Mouse (Mus musculus) midbrain, embryonic 11.5 days (tissue): Measurements from ENCODE around the gene BC004004. TPM values are rescaled to one million over a fixed set of nuclear protein-coding genes. Genes with fewer than 3 reads are reported as not detected.

ENCODE experiments used
- ATAC-seq: fragments of 200-750 bp; cut with Nextera tagmentation; 2 replicates; pipeline ENCODE4 v1.8.0; 2017; ENCODE audit warnings: moderate TSS enrichment, moderate library complexity; ENCODE audit not compliant: low FRiP score
- DNase-seq: peaks from one replicate; pipeline ENCODE4 v3.0.0; 2015; ENCODE audit warnings: low spot score; ENCODE audit errors: missing footprints
- H3K27ac ChIP-seq: fragments of 300-500 bp; sonication (generic); 2 replicates; pipeline ENCODE4 v1.5.1; 2014; ENCODE audit warnings: low read depth, low read length
- H3K27me3 ChIP-seq: fragments of 300-500 bp; sonication (generic); 2 replicates; pipeline ENCODE4 v1.6.1; 2014; ENCODE audit warnings: mild to moderate bottlenecking, low read length, moderate library complexity, mixed read lengths; ENCODE audit not compliant: control insufficient read depth, insufficient read depth
- H3K36me3 ChIP-seq: fragments of 300-500 bp; sonication (generic); 2 replicates; pipeline ENCODE4 v1.6.1; 2014; ENCODE audit warnings: mild to moderate bottlenecking, low read length, moderate library complexity, mixed read lengths; ENCODE audit not compliant: control insufficient read depth, insufficient read depth
- H3K4me1 ChIP-seq: fragments of 300-500 bp; sonication (generic); 2 replicates; pipeline ENCODE4 v1.6.1; 2014; ENCODE audit warnings: low read length; ENCODE audit not compliant: control insufficient read depth, insufficient read depth
- H3K4me2 ChIP-seq: fragments of 300-500 bp; sonication (generic); 2 replicates; pipeline ENCODE4 v1.6.1; 2014; ENCODE audit warnings: mild to moderate bottlenecking, moderate library complexity
- H3K4me3 ChIP-seq: fragments of 300-500 bp; sonication (generic); 2 replicates; pipeline ENCODE4 v1.5.1; 2014; ENCODE audit warnings: low read depth, low read length
- H3K9ac ChIP-seq: fragments of 300-500 bp; sonication (generic); 2 replicates; pipeline ENCODE4 v1.6.1; 2014; ENCODE audit warnings: low read length
- H3K9me3 ChIP-seq: fragments of 300-500 bp; sonication (generic); 2 replicates; pipeline ENCODE4 v1.6.1; 2016; ENCODE audit warnings: low read length; ENCODE audit not compliant: control insufficient read depth
- WGBS: fragments of 180-500 bp; shearing (Covaris S2); extraction: QIAGEN DNeasy Blood & Tissue Kit; methylation state at CpG from one replicate; pipeline ENCODE4 v1.1.7; 2014; 5-methylcytosine and 5-hydroxymethylcytosine counted together
- polyA plus RNA-seq: library from polyadenylated mRNA; unstranded; fragments of >200 nt; fragmentation: Nextera tagmentation; extraction: Ambion mirVana; gene quantifications from 2 replicates; pipeline ENCODE4 v1.2.1, GENCODE M21; 2014

The BC004004 gene
- polyA plus RNA-seq, 1 experiment from 2014 or later: 68.4 TPM

DNA sequence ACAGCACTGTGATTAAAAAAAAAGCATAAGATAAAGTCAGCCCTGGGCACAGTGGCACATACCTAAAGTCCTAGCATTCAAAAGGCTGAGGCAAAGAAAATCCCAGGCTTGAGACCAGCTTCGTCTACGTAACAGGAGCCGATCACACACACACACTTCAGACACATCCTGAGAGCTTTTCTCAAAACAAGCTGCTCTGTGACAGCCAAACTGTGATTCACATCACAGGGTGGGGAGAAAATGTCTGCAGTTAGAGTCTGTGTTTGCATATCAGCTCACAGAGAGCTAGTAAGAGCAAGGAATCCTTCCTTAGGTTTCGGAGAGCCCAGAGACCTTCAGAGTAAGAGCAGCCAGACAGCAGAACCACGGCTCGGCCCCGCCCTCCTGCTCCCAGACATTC lies 32.3 kb downstream of the BC004004 start:
- no peak overlapping the region for H3K9ac ChIP-seq
- H3K9me3 ChIP-seq: no peaks in the 10 kb centered on the region
- H3K27ac ChIP-seq: no peak overlapping the region
- no peaks in the 10 kb centered on the region for H3K4me1 ChIP-seq
- no peak overlapping the region for H3K4me2 ChIP-seq
- peaks cover 27% of the 10 kb centered on the region; the same call in 1 of the 2 replicates for H3K36me3 ChIP-seq
- DNase-seq (no peak), ATAC-seq (no peak)
- no peaks in the 10 kb centered on the region for H3K27me3 ChIP-seq
- no peak overlapping the region for H3K4me3 ChIP-seq
- WGBS: 94% methylated on average over 7 of the region's 7 CpGs

GRCm38 (mm10) chr17:29301421-29301820 lies 32.8 kb downstream of the BC004004 start:
- Histone ChIP-seq H3K9ac (no peak overlapping the region), H3K27ac (no peak overlapping the region), H3K9me3 (no peaks in the 10 kb centered on the region), H3K36me3 (peaks cover 27% of the 10 kb centered on the region; the same call in 1 of the 2 replicates), H3K4me1 (no peaks in the 10 kb centered on the region), H3K27me3 (no peaks in the 10 kb centered on the region), H3K4me3 (no peak overlapping the region), H3K4me2 (no peak overlapping the region)
- DNase-seq: no peak
- 97% methylated on average over 6 of the region's 6 CpGs for WGBS
- ATAC-seq: no peak

DNA sequence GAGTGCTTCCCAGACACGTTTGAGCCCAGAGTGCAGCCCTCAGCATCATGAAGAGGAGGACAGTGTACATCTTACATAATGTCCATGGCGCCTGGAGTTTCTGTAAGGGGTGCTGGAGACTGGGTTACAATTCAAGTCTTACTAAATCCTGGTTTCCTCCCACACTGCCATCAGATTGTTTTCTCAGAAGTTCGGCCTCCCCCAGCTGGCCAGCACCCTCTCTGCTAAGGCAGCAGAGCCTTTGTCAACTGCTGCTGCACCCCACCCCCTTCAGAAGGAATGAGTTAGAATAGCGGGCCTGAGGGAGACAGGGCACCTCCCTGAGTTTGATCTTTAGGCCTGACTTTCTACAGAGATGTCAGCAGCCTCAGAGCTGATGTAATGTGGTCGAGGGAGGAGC lies 33.6 kb downstream of the BC004004 start:
- Histone ChIP-seq H3K9me3 (no peaks in the 10 kb centered on the region), H3K9ac (no peak overlapping the region), H3K4me2 (no peak overlapping the region), H3K4me1 (no peaks in the 10 kb centered on the region), H3K4me3 (no peak overlapping the region), H3K27ac (no peak overlapping the region), H3K36me3 (peaks cover 27% of the 10 kb centered on the region; the same call in 1 of the 2 replicates), H3K27me3 (no peaks in the 10 kb centered on the region)
- WGBS: 81% methylated on average over 5 of the region's 5 CpGs
- ATAC-seq (no peak), DNase-seq (no peak)

DNA sequence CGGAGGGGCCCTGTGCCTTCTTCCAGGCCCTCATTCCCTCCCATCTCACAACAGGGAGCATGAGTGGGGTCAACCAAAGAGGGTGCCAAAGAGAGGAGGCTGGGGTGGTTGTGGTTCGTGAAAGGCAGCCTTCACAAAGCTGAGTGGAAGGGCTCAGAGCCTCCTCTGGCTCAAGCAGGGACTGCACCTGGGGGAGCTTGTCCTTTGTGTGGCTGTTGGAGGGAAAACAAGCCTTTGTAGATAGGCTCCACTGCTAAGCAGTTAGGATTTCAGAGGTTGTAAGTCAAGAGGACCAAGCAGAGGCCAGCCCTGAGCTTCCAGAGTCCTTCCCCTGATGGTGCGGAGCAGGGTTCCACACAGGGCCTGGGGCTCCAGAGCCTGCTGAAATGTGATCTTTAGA lies 34.5 kb downstream of the BC004004 start:
- H3K4me1 ChIP-seq: no peaks in the 10 kb centered on the region
- H3K27ac ChIP-seq: no peak overlapping the region

DNA sequence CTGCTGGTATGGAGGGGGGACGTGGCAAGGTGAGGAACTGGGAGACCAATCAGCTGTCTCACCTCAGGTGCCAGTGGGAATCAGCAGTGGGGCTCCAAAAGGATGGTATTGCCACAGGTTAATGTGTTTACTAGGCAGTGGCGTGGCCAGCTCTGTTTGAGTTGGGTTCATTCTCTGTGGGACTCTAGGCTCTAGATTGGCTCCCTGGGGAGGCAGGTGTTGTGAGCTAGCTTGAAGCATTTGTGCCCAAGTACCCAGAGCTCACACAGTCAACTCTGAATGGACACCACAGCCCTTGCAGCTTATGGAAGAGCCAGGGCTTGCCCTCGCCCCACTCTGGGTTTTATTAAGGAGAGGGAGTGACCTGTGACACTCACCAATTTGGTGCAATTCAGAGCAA lies 35.3 kb downstream of the BC004004 start:
- DNase-seq (no peak), ATAC-seq (no peak)
- Histone ChIP-seq H3K4me1 (no peaks in the 10 kb centered on the region), H3K9me3 (no peaks in the 10 kb centered on the region), H3K9ac (no peak overlapping the region), H3K27ac (no peak overlapping the region), H3K27me3 (no peaks in the 10 kb centered on the region), H3K36me3 (peaks cover 22% of the 10 kb centered on the region; the same call in 1 of the 2 replicates), H3K4me3 (no peak overlapping the region), H3K4me2 (no peak overlapping the region)
- 69% methylated on average over 3 of the region's 3 CpGs for WGBS

More for the DNA sequence above, 34.5 kb downstream of the BC004004 start:
- Histone ChIP-seq H3K27me3 (no peaks in the 10 kb centered on the region), H3K4me3 (no peak overlapping the region), H3K36me3 (peaks cover 27% of the 10 kb centered on the region; the same call in 1 of the 2 replicates), H3K9ac (no peak overlapping the region), H3K9me3 (no peaks in the 10 kb centered on the region), H3K4me2 (no peak overlapping the region)
- peak; percentile 85 for DNase-seq
- no peak for ATAC-seq
- WGBS: 49% methylated on average over 3 of the region's 3 CpGs

DNA sequence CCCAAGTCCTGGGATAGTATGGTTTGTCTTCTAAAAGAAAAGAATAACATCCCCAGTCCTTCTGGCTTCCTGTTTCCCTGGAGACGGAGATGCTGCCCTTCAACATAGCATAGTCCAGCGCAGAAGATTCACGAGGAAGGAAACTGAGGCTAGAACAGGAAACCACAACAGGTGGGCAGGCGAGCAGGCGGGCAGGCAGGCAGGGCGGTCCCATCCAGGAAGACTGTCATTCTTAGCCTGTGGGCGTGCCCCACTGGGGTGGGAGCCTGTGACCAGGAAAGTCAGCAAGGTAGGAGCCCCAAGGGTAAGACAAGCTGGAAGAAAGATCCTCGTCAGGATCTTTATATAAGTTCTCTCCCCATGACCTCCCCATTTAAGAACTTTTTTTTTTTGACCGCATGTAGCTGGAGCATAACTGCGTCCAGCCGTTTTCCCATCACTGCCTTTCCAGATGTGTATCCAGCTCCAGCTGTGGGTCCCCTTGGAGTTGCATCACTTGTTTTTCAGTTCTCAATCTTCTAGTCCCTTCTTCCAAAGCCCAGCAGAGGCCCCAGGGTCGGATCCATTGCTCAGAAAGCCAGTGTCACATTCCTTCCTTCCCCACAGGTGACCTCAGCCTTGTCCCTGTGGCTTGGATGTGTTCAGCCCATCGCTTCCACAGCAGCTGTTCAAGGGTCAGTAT lies 35.9 kb downstream of the BC004004 start:
- no peak overlapping the region for H3K27ac ChIP-seq
- H3K36me3 ChIP-seq: peaks cover 20% of the 10 kb centered on the region; the same call in 1 of the 2 replicates
- no peaks in the 10 kb centered on the region for H3K9me3 ChIP-seq
- no peak overlapping the region for H3K4me3 ChIP-seq
- no peak overlapping the region for H3K9ac ChIP-seq
- WGBS: 71% methylated on average over 13 of the region's 13 CpGs
- no peak for DNase-seq
- H3K27me3 ChIP-seq: no peaks in the 10 kb centered on the region
- no peak overlapping the region for H3K4me2 ChIP-seq
- ATAC-seq: no peak
- H3K4me1 ChIP-seq: no peaks in the 10 kb centered on the region

DNA sequence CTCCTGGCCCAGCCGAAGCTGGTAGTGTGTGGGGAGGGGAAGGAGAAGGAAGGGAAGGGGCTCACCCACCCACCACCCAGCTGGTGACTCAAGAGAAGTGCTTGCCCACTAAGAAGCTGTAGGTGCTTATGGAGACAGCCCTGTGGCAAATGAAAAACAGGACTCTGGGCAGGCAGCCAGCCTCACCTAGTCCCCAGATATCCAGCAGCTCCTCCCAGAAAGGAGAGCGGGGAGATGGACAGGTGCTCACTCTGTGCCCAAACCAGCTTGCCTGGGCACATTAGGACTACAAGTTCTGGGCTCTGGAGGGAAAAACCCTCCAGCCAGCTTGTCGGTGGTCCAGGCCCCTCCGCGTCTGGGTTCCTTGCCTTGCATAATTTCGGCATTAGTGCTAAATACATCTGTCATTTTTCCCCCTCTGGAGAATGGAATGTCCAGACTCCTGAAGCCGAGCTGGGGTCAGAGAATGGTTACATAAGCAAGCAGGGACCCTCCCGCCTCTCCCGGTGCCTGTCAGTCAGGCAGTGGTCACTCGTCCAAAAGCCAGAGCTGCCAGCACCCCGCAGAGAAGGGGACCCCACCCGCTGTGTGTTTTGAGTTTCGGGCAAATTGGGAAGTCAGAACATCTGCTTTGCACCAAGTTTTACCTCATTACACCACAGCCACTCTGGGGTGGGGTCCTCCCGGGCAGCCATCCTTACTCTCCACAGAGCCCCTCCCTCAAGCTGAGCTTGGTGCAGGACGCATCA lies 36.6 kb downstream of the BC004004 start:
- Histone ChIP-seq H3K9ac (no peak overlapping the region), H3K4me1 (no peaks in the 10 kb centered on the region), H3K36me3 (peaks cover 14% of the 10 kb centered on the region; the same call in 1 of the 2 replicates), H3K4me2 (no peak overlapping the region), H3K27me3 (no peaks in the 10 kb centered on the region), H3K27ac (no peak overlapping the region), H3K9me3 (no peaks in the 10 kb centered on the region), H3K4me3 (no peak overlapping the region)
- DNase-seq: no peak
- ATAC-seq: no peak
- 31% methylated on average over 15 of the region's 15 CpGs for WGBS

- ATAC-seq (no peak), DNase-seq (no peak)
- Histone ChIP-seq H3K36me3 (peaks cover 11% of the 10 kb centered on the region; the same call in 1 of the 2 replicates), H3K9me3 (no peaks in the 10 kb centered on the region), H3K4me3 (no peak overlapping the region), H3K4me2 (no peak overlapping the region), H3K27me3 (no peaks in the 10 kb centered on the region), H3K27ac (no peak overlapping the region), H3K4me1 (no peaks in the 10 kb centered on the region), H3K9ac (no peak overlapping the region)
- 61% methylated on average over 7 of the region's 7 CpGs for WGBS
Measured at GRCm38 (mm10) chr17:29305871-29306270, 37.3 kb downstream of the BC004004 start.

DNA sequence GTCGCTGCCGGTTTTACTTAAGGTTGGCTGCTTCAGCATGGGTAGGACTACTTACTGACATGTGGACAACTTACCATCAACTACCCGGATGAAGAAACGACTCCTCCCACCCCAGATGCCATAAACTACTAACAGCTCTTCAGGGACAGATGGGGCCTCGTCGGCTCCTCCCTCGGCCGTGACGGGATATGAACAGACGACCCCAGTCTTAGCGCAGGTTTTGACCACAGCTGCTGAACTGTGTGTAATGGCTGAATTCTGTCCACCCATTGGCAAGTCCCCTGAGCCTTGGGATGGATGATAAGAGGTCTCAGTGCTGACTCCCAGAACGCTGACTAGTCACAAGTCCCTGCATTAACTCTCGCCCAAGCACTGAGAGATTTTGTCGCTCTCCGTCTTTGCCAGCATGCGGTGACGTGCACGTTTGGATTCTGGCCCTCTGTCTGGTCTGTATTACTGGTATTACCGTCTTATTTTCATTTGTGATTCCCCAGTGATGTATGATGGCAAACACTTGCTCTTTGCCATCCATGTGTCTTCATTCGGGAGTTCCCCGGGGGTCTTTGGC lies 41.6 kb downstream of the BC004004 start:
- ATAC-seq (no peak), DNase-seq (no peak)
- Histone ChIP-seq H3K27me3 (no peaks in the 10 kb centered on the region), H3K9me3 (no peaks in the 10 kb centered on the region; the same call in 1 of the 2 replicates), H3K4me1 (no peaks in the 10 kb centered on the region), H3K27ac (no peak overlapping the region), H3K4me3 (no peak overlapping the region), H3K9ac (no peak overlapping the region), H3K36me3 (no peaks in the 10 kb centered on the region), H3K4me2 (no peak overlapping the region)
- WGBS: 86% methylated on average over 21 of the region's 21 CpGs
